Mouse (Mus musculus) CH12.LX (cell line): ENCODE data around the gene Ccna2. TPM values are rescaled to one million over a fixed set of nuclear protein-coding genes. Genes with fewer than 3 reads are reported as not detected.

ENCODE experiments used
- DNase-seq: peaks from one replicate; pipeline ENCODE4 v3.0.0-alpha.2; 2013; ENCODE audit errors: extremely low read depth
- H3K27ac ChIP-seq: 2 replicates; pipeline ENCODE4 v1.5.1; 2012; ENCODE audit warnings: low read depth, mild to moderate bottlenecking, control low read depth, moderate library complexity; ENCODE audit not compliant: insufficient read depth
- H3K27me3 ChIP-seq: replicated peaks from 2 replicates; pipeline ENCODE3; 2012; ENCODE audit warnings: inconsistent platforms
- H3K36me3 ChIP-seq, 2 experiments: replicated peaks in 1 of 2; 2 replicates each; pipeline versions ENCODE3 to v1.6.1; 2012; ENCODE audit warnings: inconsistent platforms in 1 of 2, low read length in 1 of 2, mild to moderate bottlenecking in 1 of 2, mixed read lengths in 1 of 2, moderate library complexity in 1 of 2; ENCODE audit not compliant: control insufficient read depth in 1 of 2, insufficient read depth in 1 of 2
- H3K4me1 ChIP-seq, 2 experiments: 2 replicates each; pipeline ENCODE4 v1.6.1; 2012; ENCODE audit warnings: inconsistent platforms in 1 of 2, moderate library complexity in 1 of 2; ENCODE audit not compliant: insufficient read depth in 2 of 2, control insufficient read depth in 1 of 2
- H3K4me2 ChIP-seq: 2 replicates; pipeline ENCODE4 v1.6.1; 2012; ENCODE audit warnings: low read depth, mild to moderate bottlenecking, control low read depth; ENCODE audit not compliant: poor library complexity, insufficient read depth, severe bottlenecking
- H3K4me3 ChIP-seq, 3 experiments: fragments of 150-350 bp in 1 of 3; sonication (generic) in 1 of 3; replicated peaks in 1 of 3; 2 replicates each; pipeline versions ENCODE3 to v1.5.1; 2011 to 2012; ENCODE audit warnings: low read depth in 2 of 3, low read length in 2 of 3, mild to moderate bottlenecking in 2 of 3, moderate library complexity in 2 of 3, control low read depth in 1 of 3, improper control_type of control experiment in 1 of 3, inconsistent platforms in 1 of 3, mixed read lengths in 1 of 3; ENCODE audit not compliant: poor library complexity in 1 of 3
- H3K79me2 ChIP-seq: replicated peaks from 2 replicates; pipeline ENCODE4 v1.6.1; 2012; ENCODE audit warnings: mild to moderate bottlenecking, moderate library complexity; ENCODE audit not compliant: control insufficient read depth, poor library complexity, insufficient read depth, severe bottlenecking; ENCODE audit errors: extremely low read depth
- H3K9ac ChIP-seq: 2 replicates; pipeline ENCODE4 v1.6.1; 2012; ENCODE audit warnings: low read depth, mild to moderate bottlenecking, control low read depth, moderate library complexity; ENCODE audit not compliant: insufficient read depth
- H3K9me3 ChIP-seq: replicated peaks from 2 replicates; pipeline ENCODE3; 2012; ENCODE audit warnings: low read length, inconsistent platforms, mixed read lengths
- CTCF ChIP-seq, 2 experiments: IDR thresholded peaks in 1 of 2; conservative IDR thresholded peaks in 1 of 2; 2 replicates each; pipeline ENCODE4 v1.5.1; 2011 to 2012; ENCODE audit warnings: low read depth in 2 of 2, low read length in 2 of 2, improper control_type of control experiment in 1 of 2, inconsistent platforms in 1 of 2, mild to moderate bottlenecking in 1 of 2, moderate library complexity in 1 of 2
- E2F4 ChIP-seq: IDR thresholded peaks from 2 replicates; pipeline ENCODE4 v1.6.1; 2011; ENCODE audit warnings: low read depth, low read length, improper control_type of control experiment; ENCODE audit not compliant: insufficient replicate concordance
- HCFC1 ChIP-seq: IDR thresholded peaks from 2 replicates; pipeline ENCODE4 v1.6.1; 2012; ENCODE audit warnings: low read depth, mild to moderate bottlenecking, inconsistent platforms, low read length, improper control_type of control experiment
- IRF4 ChIP-seq: IDR thresholded peaks from 2 replicates; pipeline ENCODE4 v1.6.1; 2014; ENCODE audit warnings: low read depth, mild to moderate bottlenecking, inconsistent platforms, low read length, improper control_type of control experiment
- MAZ ChIP-seq: IDR thresholded peaks from 2 replicates; pipeline ENCODE4 v1.6.1; 2012; ENCODE audit warnings: low read depth, mild to moderate bottlenecking, inconsistent platforms, low read length, improper control_type of control experiment, moderate library complexity
- POLR2A ChIP-seq: IDR thresholded peaks from 2 replicates; pipeline ENCODE4 v1.6.1; 2011; ENCODE audit warnings: low read depth, mild to moderate bottlenecking, improper control_type of control experiment, low read length
- POLR2AphosphoS2 ChIP-seq: IDR thresholded peaks from 2 replicates; pipeline ENCODE4 v1.6.1; 2011; ENCODE audit warnings: low read depth, low read length, improper control_type of control experiment
- RAD21 ChIP-seq: IDR thresholded peaks from 2 replicates; pipeline ENCODE4 v1.6.1; 2011; ENCODE audit warnings: low read depth, mild to moderate bottlenecking, low read length, improper control_type of control experiment, moderate library complexity
- RCOR1 ChIP-seq: conservative IDR thresholded peaks from 2 replicates; pipeline ENCODE4 v1.6.1; 2012; ENCODE audit warnings: low read depth, mild to moderate bottlenecking, inconsistent platforms, low read length, improper control_type of control experiment
- SIN3A ChIP-seq: IDR thresholded peaks from 2 replicates; pipeline ENCODE4 v1.6.1; 2012; ENCODE audit warnings: low read length, improper control_type of control experiment, inconsistent platforms
- ZNF384 ChIP-seq: IDR thresholded peaks from 2 replicates; pipeline ENCODE4 v1.6.1; 2012; ENCODE audit warnings: low read depth, low read length, improper control_type of control experiment, inconsistent platforms
- dilution Hi-C: fragments of 300-500 bp; cut with MboI; formaldehyde crosslinking; loops from 2 replicates; pipeline ENCODE4 v1.14.3; 2020; ENCODE audit warnings: low sequenced_read_pairs; ENCODE audit not compliant: extremely low pct_unique_long_range_greater_than_20kb, extremely low pct_ligation_motif_present
- in situ Hi-C: fragments of 300-500 bp; cut with MboI; formaldehyde crosslinking; loops from 3 replicates; pipeline ENCODE4 v1.14.3; 2019; ENCODE audit warnings: low sequenced_read_pairs, low pct_ligation_motif_present, low pct_unique_long_range_greater_than_20kb, mixed read lengths
- polyA plus RNA-seq: library from polyadenylated mRNA; unstranded; fragments of >175 nt; gene quantifications from 2 replicates; pipeline ENCODE4 v1.2.1, GENCODE M21; 2012; ENCODE audit warnings: low read depth; ENCODE audit not compliant: insufficient read length
- total RNA-seq, 2 experiments: library from RNA; depleted of rRNA; stranded (reverse); fragments of 300-350 nt in 1 of 2; fragments of >200 nt in 1 of 2; gene quantifications; 2 replicates each; pipeline ENCODE4 v1.2.3; 2012 to 2014

Gene Ccna2
- total and polyA plus RNA-seq, 3 experiments = 94.7 to 240 (median 148) TPM

DNA sequence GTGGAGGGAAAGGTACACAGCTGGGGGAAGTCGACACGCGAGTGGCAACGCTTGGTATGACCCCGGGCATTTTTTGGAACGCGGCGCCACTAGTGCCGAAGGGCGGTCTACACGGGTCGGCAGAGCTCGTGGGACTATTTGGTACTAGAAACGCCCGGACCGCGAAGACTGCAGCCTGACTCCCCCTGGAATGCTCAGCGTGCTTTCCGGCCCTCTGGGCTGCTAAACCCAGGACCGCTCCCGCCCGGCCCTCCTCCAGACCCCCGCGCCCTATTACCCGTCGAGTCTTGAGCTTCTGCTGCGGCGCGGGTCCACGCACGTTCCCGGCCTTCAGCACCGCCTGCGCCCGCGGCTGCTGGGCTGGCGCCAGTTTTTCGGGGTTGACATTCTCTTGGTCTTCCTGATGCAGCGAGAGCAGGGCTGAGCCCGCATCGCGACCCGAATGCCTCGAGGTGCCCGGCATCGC lies 556 bp downstream of the Ccna2 start:
- H3K4me3 ChIP-seq = peak overlapping the region; percentile 86 to 99 (median 98)
- peaks cover 35% of the 10 kb centered on the region for H3K79me2 ChIP-seq
- H3K9ac ChIP-seq = peak overlapping the region; percentile 89
- peaks cover 5 to 30% of the 10 kb centered on the region in 2 experiments for H3K4me1 ChIP-seq
- no peak for TF ChIP-seq RCOR1
- TF ChIP-seq, all 38 proteins: peak for 0
- in situ Hi-C loops (no loop called here), dilution Hi-C loops (no loop called here)
- Histone ChIP-seq H3K27ac (peak overlapping the region; percentile 12; the same call in 1 of the 2 replicates), H3K36me3 (peaks cover 34 to 37% of the 10 kb centered on the region in 2 experiments), H3K4me2 (peak overlapping the region; percentile 92), H3K27me3 (no peaks in the 10 kb centered on the region), H3K9me3 (no peaks in the 10 kb centered on the region)
- DNase-seq = no peak

DNA sequence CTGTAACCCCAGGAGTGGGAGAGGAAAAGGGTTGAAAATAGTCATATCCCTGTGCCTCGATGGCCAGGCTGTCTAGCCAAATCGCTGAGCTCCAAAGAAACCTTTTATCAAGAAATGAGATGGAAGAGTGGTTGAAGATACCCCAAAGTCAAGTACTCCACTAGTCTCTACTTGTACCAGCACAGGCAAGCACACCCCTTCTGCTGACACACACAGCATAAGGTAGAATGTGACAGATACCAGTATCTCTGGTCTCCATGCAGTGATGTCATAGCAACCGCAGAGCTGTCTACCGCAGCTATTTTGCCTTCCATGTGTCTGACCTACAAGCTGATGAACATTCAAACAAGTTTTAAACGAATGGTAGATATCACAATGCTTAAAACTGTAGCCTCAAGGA lies 2.1 kb downstream of the Ccna2 start:
- no peak for DNase-seq
- Histone ChIP-seq H3K9ac (peak overlapping the region; percentile 89), H3K27me3 (no peaks in the 10 kb centered on the region), H3K36me3 (peaks cover 41 to 52% of the 10 kb centered on the region in 2 experiments), H3K4me1 (peaks cover 5 to 30% of the 10 kb centered on the region in 2 experiments), H3K79me2 (peaks cover 35% of the 10 kb centered on the region), H3K4me3 (peak overlapping the region; percentile 86 to 99 (median 98)), H3K27ac (no peak overlapping the region), H3K9me3 (no peaks in the 10 kb centered on the region), H3K4me2 (peak overlapping the region; percentile 92)
- dilution Hi-C loops = no loop called here
- TF ChIP-seq MAZ (no peak), CTCF (conservative IDR thresholded peaks at IDR 0.05 in 1 of 2, IDR thresholded peaks at IDR 0.05 in 1 of 2; ENCODE audit: low read depth in 2 of 2, low read length in 2 of 2) (no peak), ZNF384 (no peak), HCFC1 (no peak), E2F4 (no peak)
- in situ Hi-C loops = no loop called here

DNA sequence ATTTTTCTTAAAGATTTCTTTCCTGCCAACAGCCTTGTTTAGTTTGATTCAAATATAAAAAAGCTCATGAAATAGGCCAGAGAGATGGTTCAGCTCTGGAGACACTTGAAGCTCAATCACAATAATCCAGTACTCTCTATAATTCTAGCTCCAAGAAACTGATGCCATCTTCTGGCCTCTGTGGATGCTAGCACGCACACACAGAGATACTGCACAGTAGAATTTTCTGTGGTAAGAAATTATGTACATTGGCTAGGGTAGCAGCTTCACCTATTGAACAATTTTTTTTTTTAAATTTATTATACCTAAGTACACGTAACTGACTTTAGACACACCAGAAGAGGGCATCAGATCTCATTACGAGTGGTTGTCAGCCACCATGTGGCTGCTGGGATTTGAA lies 8.3 kb downstream of the Ccna2 start:
- Histone ChIP-seq H3K9ac (no peak overlapping the region), H3K4me1 (peaks cover 0 to 10% of the 10 kb centered on the region in 2 experiments; a peak in 2 of 4 replicates), H3K27ac (no peak overlapping the region), H3K4me3 (no peak overlapping the region), H3K27me3 (no peaks in the 10 kb centered on the region), H3K9me3 (no peaks in the 10 kb centered on the region), H3K36me3 (peaks cover 52 to 91% of the 10 kb centered on the region in 2 experiments), H3K79me2 (peaks cover 8% of the 10 kb centered on the region), H3K4me2 (no peak overlapping the region)
- DNase-seq = no peak
- TF ChIP-seq SIN3A (no peak), POLR2A (0 out of 2 replicates have a peak, but pooled peaks have one; percentile 14), IRF4 (no peak), POLR2AphosphoS2 (peak; percentile 88), RAD21 (no peak)
- dilution Hi-C loops = no loop called here
- in situ Hi-C loops = no loop called here
